Mouse (Mus musculus) lung, adult 2 months (tissue): ENCODE measurements at regions not wholly inside any gene's neighbourhood (a gene's known extent, or its start where the extent isn't known, plus 50 kb on each side); places are given as distances from the start of the nearest gene placed in this dataset.

Experiments used
- DNase-seq: peaks from one replicate; pipeline ENCODE4 v3.0.0; 2022
- H3K4me1 ChIP-seq: fragments of 200-500 bp; 2 replicates; pipeline ENCODE4 v1.6.1; 2011; ENCODE audit warnings: low read length; ENCODE audit not compliant: control insufficient read depth, insufficient read depth
- H3K4me3 ChIP-seq: fragments of 200-500 bp; replicated peaks from 2 replicates; pipeline ENCODE3; 2011; ENCODE audit warnings: low read depth, mild to moderate bottlenecking, control low read depth, low read length; ENCODE audit errors: extremely low read depth
- CTCF ChIP-seq: fragments of 200-500 bp; IDR thresholded peaks from 2 replicates; pipeline ENCODE4 v1.5.1; 2011; ENCODE audit warnings: mild to moderate bottlenecking, low read length, control low read depth; ENCODE audit not compliant: insufficient read depth
- POLR2A ChIP-seq: fragments of 200-500 bp; IDR thresholded peaks from 2 replicates; pipeline ENCODE4 v1.6.1; 2011; ENCODE audit warnings: low read depth, mild to moderate bottlenecking, control low read depth, low read length, borderline replicate concordance; ENCODE audit errors: extremely low read depth
- WGBS: fragments of 180-500 bp; shearing (Covaris S2); methylation state at CpG from one replicate; pipeline ENCODE4 v1.1.7; 2018; 5-methylcytosine and 5-hydroxymethylcytosine counted together

- Histone ChIP-seq H3K4me1 (no peaks in the 10 kb centered on the region), H3K4me3 (no peak overlapping the region)
- TF ChIP-seq CTCF, result no peak
- no peak for TF ChIP-seq POLR2A
- 68% methylated on average over 3 of the region's 3 CpGs for WGBS
- DNase-seq, result peak; percentile 9
Observed at GRCm38 (mm10) chr14:109115583-109115982, 201.6 kb upstream of the Slitrk1 start.
